Mouse (Mus musculus) G1E (cell line): ENCODE results near the gene Zfp503.

Source experiments
- CTCF ChIP-seq: IDR thresholded peaks from 2 replicates; pipeline ENCODE4 v1.5.1; 2012; ENCODE audit warnings: low read depth, low read length, inconsistent platforms, mixed read lengths
- GATA1 ChIP-seq: IDR thresholded peaks from 2 replicates; pipeline ENCODE4 v1.6.1; 2012; ENCODE audit warnings: borderline replicate concordance, low read length, inconsistent platforms, mixed read lengths
- GATA2 ChIP-seq: IDR thresholded peaks from 2 replicates; pipeline ENCODE4 v1.6.1; 2012; ENCODE audit warnings: low read depth, low read length, inconsistent platforms, borderline replicate concordance
- TAL1 ChIP-seq: conservative IDR thresholded peaks from 2 replicates; pipeline ENCODE4 v1.6.1; 2012; ENCODE audit warnings: low read depth, low read length, inconsistent platforms, mixed read lengths

GRCm38 (mm10) chr14:22020885-22021284, 31.5 kb upstream of the Zfp503 start:
- no peak for TF ChIP-seq GATA1
- no peak for TF ChIP-seq CTCF
- no peak for TF ChIP-seq GATA2
- no peak for TF ChIP-seq TAL1
